Mouse (Mus musculus) intestine, embryonic 16.5 days (tissue): ENCODE data around the gene Arhgap30. TPM values are rescaled to one million over a fixed set of nuclear protein-coding genes. Genes with fewer than 3 reads are reported as not detected.

ENCODE experiments used
- ATAC-seq: fragments of 200-750 bp; cut with Nextera tagmentation; 2 replicates; pipeline ENCODE4 v1.8.0; 2017; ENCODE audit warnings: moderate TSS enrichment, moderate library complexity
- H3K27ac ChIP-seq: fragments of 300-500 bp; sonication (generic); 2 replicates; pipeline ENCODE4 v1.5.1; 2014; ENCODE audit warnings: mild to moderate bottlenecking, low read length
- H3K27me3 ChIP-seq: fragments of 300-500 bp; sonication (generic); replicated peaks from 2 replicates; pipeline ENCODE4 v1.6.1; 2014; ENCODE audit warnings: low read length, control low read depth, mixed read lengths; ENCODE audit not compliant: control insufficient read depth, insufficient read depth
- H3K36me3 ChIP-seq: fragments of 300-500 bp; sonication (generic); 2 replicates; pipeline ENCODE4 v1.6.1; 2014; ENCODE audit warnings: low read length, control low read depth; ENCODE audit not compliant: control insufficient read depth, insufficient read depth
- H3K4me1 ChIP-seq: fragments of 300-500 bp; sonication (generic); 2 replicates; pipeline ENCODE4 v1.6.1; 2014; ENCODE audit warnings: low read length, control low read depth, mixed read lengths; ENCODE audit not compliant: control insufficient read depth, insufficient read depth
- H3K4me2 ChIP-seq: fragments of 300-500 bp; sonication (generic); 2 replicates; pipeline ENCODE4 v1.6.1; 2014; ENCODE audit warnings: low read depth, low read length, control low read depth
- H3K4me3 ChIP-seq: fragments of 300-500 bp; sonication (generic); 2 replicates; pipeline ENCODE4 v1.5.1; 2014; ENCODE audit warnings: mild to moderate bottlenecking, low read length
- H3K9ac ChIP-seq: fragments of 300-500 bp; sonication (generic); 2 replicates; pipeline ENCODE4 v1.6.1; 2014; ENCODE audit warnings: low read depth, low read length
- H3K9me3 ChIP-seq: fragments of 300-500 bp; sonication (generic); 2 replicates; pipeline ENCODE4 v1.6.1; 2016; ENCODE audit warnings: low read length, control low read depth; ENCODE audit not compliant: control insufficient read depth
- WGBS: fragments of 180-500 bp; shearing (Covaris S2); extraction: QIAGEN DNeasy Blood & Tissue Kit; methylation state at CpG from one replicate; pipeline ENCODE4 v1.1.7; 2014; 5-methylcytosine and 5-hydroxymethylcytosine counted together
- polyA plus RNA-seq: library from polyadenylated mRNA; unstranded; fragments of >200 nt; fragmentation: Nextera tagmentation; extraction: Ambion mirVana; gene quantifications from 2 replicates; pipeline ENCODE4 v1.2.1, GENCODE M21; 2015

Arhgap30 gene
- polyA plus RNA-seq, 1 experiment from 2014 or later: 2.5 TPM

GRCm38 (mm10) chr1:171390101-171390500, 1.3 kb downstream of the Arhgap30 start:
- Histone ChIP-seq H3K9ac (no peak overlapping the region), H3K27ac (no peak overlapping the region), H3K4me2 (no peak overlapping the region), H3K27me3 (no peaks in the 10 kb centered on the region), H3K4me1 (no peaks in the 10 kb centered on the region), H3K9me3 (no peaks in the 10 kb centered on the region), H3K36me3 (no peaks in the 10 kb centered on the region), H3K4me3 (no peak overlapping the region)
- peak; percentile 69 for ATAC-seq
- 61% methylated on average over 4 of the region's 4 CpGs for WGBS

- H3K36me3 ChIP-seq: no peaks in the 10 kb centered on the region
- WGBS: 82% methylated on average over 4 of the region's 4 CpGs
- ATAC-seq: no peak
- no peaks in the 10 kb centered on the region for H3K27me3 ChIP-seq
- no peaks in the 10 kb centered on the region for H3K4me1 ChIP-seq
- no peak overlapping the region for H3K9ac ChIP-seq
- H3K27ac ChIP-seq: no peak overlapping the region
- H3K9me3 ChIP-seq: no peaks in the 10 kb centered on the region
- no peak overlapping the region for H3K4me2 ChIP-seq
- no peak overlapping the region for H3K4me3 ChIP-seq
Measured at GRCm38 (mm10) chr1:171401821-171402220, 13.1 kb downstream of the Arhgap30 start.

GRCm38 (mm10) chr1:171402991-171403390, 14.2 kb downstream of the Arhgap30 start:
- no peak overlapping the region for H3K27ac ChIP-seq
- no peaks in the 10 kb centered on the region for H3K36me3 ChIP-seq
- no peak overlapping the region for H3K4me3 ChIP-seq
- ATAC-seq: no peak
- 82% methylated on average over 9 of the region's 9 CpGs for WGBS
- no peak overlapping the region for H3K4me2 ChIP-seq
- no peaks in the 10 kb centered on the region for H3K4me1 ChIP-seq
- H3K27me3 ChIP-seq: no peaks in the 10 kb centered on the region
- H3K9ac ChIP-seq: no peak overlapping the region
- no peaks in the 10 kb centered on the region for H3K9me3 ChIP-seq

- WGBS: 78% methylated on average over 5 of the region's 5 CpGs
- no peaks in the 10 kb centered on the region for H3K9me3 ChIP-seq
- no peak overlapping the region for H3K27ac ChIP-seq
- H3K4me3 ChIP-seq: no peak overlapping the region
- H3K9ac ChIP-seq: no peak overlapping the region
- no peaks in the 10 kb centered on the region for H3K4me1 ChIP-seq
- H3K36me3 ChIP-seq: no peaks in the 10 kb centered on the region
- H3K27me3 ChIP-seq: no peaks in the 10 kb centered on the region
- H3K4me2 ChIP-seq: no peak overlapping the region
- no peak for ATAC-seq
Measured at GRCm38 (mm10) chr1:171407263-171407662, 18.5 kb downstream of the Arhgap30 start.

GRCm38 (mm10) chr1:171410231-171410630, 21.5 kb downstream of the Arhgap30 start:
- Histone ChIP-seq H3K4me2 (no peak overlapping the region), H3K9ac (no peak overlapping the region), H3K4me3 (no peak overlapping the region), H3K4me1 (0 out of 2 replicates have a peak, but pooled peaks cover 5% of the 10 kb centered on the region), H3K36me3 (peaks cover 1% of the 10 kb centered on the region; the same call in 1 of the 2 replicates), H3K9me3 (no peaks in the 10 kb centered on the region), H3K27ac (no peak overlapping the region), H3K27me3 (no peaks in the 10 kb centered on the region)
- WGBS: 79% methylated on average over 1 of the region's 1 CpGs
- no peak for ATAC-seq

- WGBS: under 1% methylated on average over 36 of the region's 36 CpGs
- peak within 1 kb of the TSS; percentile 62 for H3K4me2 ChIP-seq
- peaks cover 9% of the 10 kb centered on the region for H3K36me3 ChIP-seq
- 0 out of 2 replicates have a peak, but pooled peaks cover 5% of the 10 kb centered on the region for H3K4me1 ChIP-seq
- H3K9ac ChIP-seq: peak within 1 kb of the TSS; percentile 96
- H3K9me3 ChIP-seq: no peaks in the 10 kb centered on the region
- peak within 1 kb of the TSS; percentile 92 for H3K27ac ChIP-seq
- ATAC-seq: peak; percentile 97
- no peaks in the 10 kb centered on the region for H3K27me3 ChIP-seq
- H3K4me3 ChIP-seq: peak within 1 kb of the TSS; percentile 95
Measured at GRCm38 (mm10) chr1:171410947-171411484, 22.3 kb downstream of the Arhgap30 start, which contains the start of gene Usf1. Gene Usf1, plus strand, starts transcription at chr1:171411313.

GRCm38 (mm10) chr1:171411492-171411941, 22.8 kb downstream of the Arhgap30 start:
- H3K27ac ChIP-seq: peak overlapping the region; percentile 92
- WGBS: under 1% methylated on average over 39 of the region's 39 CpGs
- no peaks in the 10 kb centered on the region for H3K9me3 ChIP-seq
- H3K4me1 ChIP-seq: 0 out of 2 replicates have a peak, but pooled peaks cover 5% of the 10 kb centered on the region
- ATAC-seq: peak; percentile 80
- H3K4me3 ChIP-seq: peak overlapping the region; percentile 95
- peak overlapping the region; percentile 62 for H3K4me2 ChIP-seq
- peaks cover 14% of the 10 kb centered on the region for H3K36me3 ChIP-seq
- H3K27me3 ChIP-seq: no peaks in the 10 kb centered on the region
- H3K9ac ChIP-seq: peak overlapping the region; percentile 96

GRCm38 (mm10) chr1:171412001-171412441, 23.3 kb downstream of the Arhgap30 start:
- peak; percentile 34 for ATAC-seq
- Histone ChIP-seq H3K4me2 (peak overlapping the region; percentile 62), H3K27ac (peak overlapping the region; percentile 92), H3K27me3 (no peaks in the 10 kb centered on the region), H3K9me3 (no peaks in the 10 kb centered on the region), H3K9ac (peak overlapping the region; percentile 96), H3K36me3 (peaks cover 19% of the 10 kb centered on the region), H3K4me1 (0 out of 2 replicates have a peak, but pooled peaks cover 5% of the 10 kb centered on the region), H3K4me3 (peak overlapping the region; percentile 95)
- WGBS: under 1% methylated on average over 20 of the region's 20 CpGs

- H3K27ac ChIP-seq: peak overlapping the region; percentile 92
- WGBS: 39% methylated on average over 3 of the region's 3 CpGs
- H3K36me3 ChIP-seq: peaks cover 21% of the 10 kb centered on the region
- H3K9ac ChIP-seq: peak overlapping the region; percentile 96
- H3K9me3 ChIP-seq: no peaks in the 10 kb centered on the region
- H3K27me3 ChIP-seq: no peaks in the 10 kb centered on the region
- ATAC-seq: 0 out of 2 replicates have a peak, but pooled peaks have one; percentile 1
- peak overlapping the region; percentile 62 for H3K4me2 ChIP-seq
- 0 out of 2 replicates have a peak, but pooled peaks cover 5% of the 10 kb centered on the region for H3K4me1 ChIP-seq
- peak overlapping the region; percentile 95 for H3K4me3 ChIP-seq
Measured at GRCm38 (mm10) chr1:171412446-171412845, 23.7 kb downstream of the Arhgap30 start.
